Mouse (Mus musculus): ENCODE data around the gene Lrrc18. TPM values are rescaled to one million over a fixed set of nuclear protein-coding genes. Genes with fewer than 3 reads are reported as not detected.

Lrrc18 gene
- total RNA-seq (2021) = under 1 TPM; 0.56 to 0.67 TPM

- DNase-seq = no peak
Measured at GRCm38 (mm10) chr14:32991082-32991481, at the start of gene Lrrc18. Lrrc18 (plus strand) TSS chr14:32991382.

GRCm38 (mm10) chr14:32947512-32947911 is 43.7 kb upstream of the Lrrc18 start:
- peak; percentile 20 for DNase-seq

GRCm38 (mm10) chr14:32950312-32951301 is 40.6 kb upstream of the Lrrc18 start:
- peak; percentile 81 for DNase-seq

- DNase-seq = peak; percentile 83
Measured at GRCm38 (mm10) chr14:32956486-32956885, 34.7 kb upstream of the Lrrc18 start.

GRCm38 (mm10) chr14:32958671-32959070 is 32.5 kb upstream of the Lrrc18 start:
- peak; percentile 18 for DNase-seq

- peak; percentile 83 for DNase-seq
Measured at GRCm38 (mm10) chr14:32960481-32960880, 30.7 kb upstream of the Lrrc18 start.

GRCm38 (mm10) chr14:32964742-32965141 is 26.4 kb upstream of the Lrrc18 start:
- DNase-seq = no peak

- DNase-seq = no peak
Measured at GRCm38 (mm10) chr14:32970700-32971099, 20.5 kb upstream of the Lrrc18 start.

- peak; percentile 35 for DNase-seq
Measured at GRCm38 (mm10) chr14:32984176-32984738, 6.9 kb upstream of the Lrrc18 start.

GRCm38 (mm10) chr14:32986659-32987058 is 4.5 kb upstream of the Lrrc18 start:
- no peak for DNase-seq

- peak; percentile 28 for DNase-seq
Measured at GRCm38 (mm10) chr14:32994954-32995636, 3.9 kb downstream of the Lrrc18 start.

GRCm38 (mm10) chr14:32999511-32999910 is 8.3 kb downstream of the Lrrc18 start:
- DNase-seq = no peak

- no peak for DNase-seq
Measured at GRCm38 (mm10) chr14:33000112-33000979, 9.2 kb downstream of the Lrrc18 start.

- DNase-seq = no peak
Measured at GRCm38 (mm10) chr14:33005114-33005513, 13.9 kb downstream of the Lrrc18 start.

GRCm38 (mm10) chr14:33007638-33008037 is 16.5 kb downstream of the Lrrc18 start:
- peak; percentile 30 for DNase-seq

- no peak for DNase-seq
Measured at GRCm38 (mm10) chr14:33019050-33019449, 27.9 kb downstream of the Lrrc18 start.

GRCm38 (mm10) chr14:33019606-33020005 is 28.4 kb downstream of the Lrrc18 start:
- DNase-seq = peak; percentile 15

GRCm38 (mm10) chr14:33030849-33031248 is 39.7 kb downstream of the Lrrc18 start:
- DNase-seq = no peak

- peak; percentile 67 for DNase-seq
Measured at GRCm38 (mm10) chr14:33033424-33033823, 42.2 kb downstream of the Lrrc18 start.

GRCm38 (mm10) chr14:33035386-33035785 is 44.2 kb downstream of the Lrrc18 start:
- no peak for DNase-seq

GRCm38 (mm10) chr14:33036811-33037210 is 45.6 kb downstream of the Lrrc18 start:
- peak; percentile 16 for DNase-seq

GRCm38 (mm10) chr14:33045217-33045616 is 54.0 kb downstream of the Lrrc18 start:
- no peak for DNase-seq

Data from heart, postnatal 4 days (tissue).